ENCODE assay signal across 30 mouse cellular contexts in the genomic region with DNA sequence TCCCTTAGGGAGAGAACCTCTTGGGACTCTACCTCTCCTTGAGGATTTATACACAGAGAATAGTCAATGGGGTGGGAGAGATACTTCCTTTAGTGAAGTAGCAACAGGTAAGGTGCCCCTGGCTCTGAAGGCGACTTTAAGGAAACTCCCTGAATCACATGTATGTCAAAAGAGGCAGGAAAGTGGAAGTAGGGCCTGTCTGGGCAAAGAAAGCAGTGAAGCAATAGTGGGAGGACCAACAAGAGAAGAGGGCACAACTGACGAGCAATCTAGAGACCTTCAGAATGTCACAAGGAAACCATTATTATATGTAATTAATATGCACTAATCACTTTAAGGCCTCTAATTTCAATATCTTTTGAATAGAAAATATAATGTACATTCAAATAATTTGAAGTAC. TPM values are rescaled to one million over a fixed set of nuclear protein-coding genes. Genes with fewer than 3 reads are reported as not detected.
"Had no signal": no experiment of that assay in that cellular context is flagged by ENCODE, and none has a peak within 500 bp of the region (broad histone marks: within the 10 kb centered on the region; RNA-seq: fewer than 3 reads in every experiment).

No protein-coding gene starts in this region.

- H3K9me3 ChIP-seq: kidney, embryonic 15.5 days; limb, embryonic 10.5 days; limb, embryonic 13.5 days; liver, embryonic 12.5 days; liver, embryonic 15.5 days; lung, embryonic 15.5 days had no signal

- DNase-seq: kidney, adult 11 months; kidney, adult 8-10 months; kidney, postnatal 14 days; kidney, postnatal 4 days; liver; lung, postnatal 14 days; midbrain, embryonic 14.5 days; right cerebral cortex, adult 18-20 months; right cerebral cortex, postnatal 14 days; right cerebral cortex, postnatal 4 days; thymus, adult 2 months; thymus, postnatal 14 days; thymus, postnatal 4 days had no signal

- H3K4me2 ChIP-seq: kidney, embryonic 15.5 days; limb, embryonic 13.5 days; liver, embryonic 12.5 days; liver, embryonic 15.5 days; lung, embryonic 15.5 days; midbrain, embryonic 11.5 days had no signal

- H3K4me3 ChIP-seq: kidney, embryonic 15.5 days; limb, embryonic 10.5 days; limb, embryonic 13.5 days; liver, embryonic 12.5 days; liver, embryonic 15.5 days; lung, embryonic 15.5 days had no signal

- ATAC-seq: liver, embryonic 12.5 days had no signal

- H3K27ac ChIP-seq: kidney, embryonic 15.5 days; limb, embryonic 10.5 days; limb, embryonic 13.5 days; liver, embryonic 12.5 days; liver, embryonic 15.5 days; lung, embryonic 15.5 days; macrophage; stomach, postnatal 0 days had no signal

- H3K36me3 ChIP-seq: kidney, embryonic 15.5 days; limb, embryonic 10.5 days; limb, embryonic 13.5 days; liver, embryonic 12.5 days; liver, embryonic 15.5 days; lung, embryonic 15.5 days had no signal

- H3K9ac ChIP-seq: kidney, embryonic 15.5 days; limb, embryonic 13.5 days; liver, embryonic 12.5 days; liver, embryonic 15.5 days; lung, embryonic 15.5 days had no signal

- H3K27me3 ChIP-seq: kidney, embryonic 15.5 days; limb, embryonic 13.5 days; liver, embryonic 12.5 days; liver, embryonic 15.5 days; lung, embryonic 15.5 days had no signal

- H3K4me1 ChIP-seq: kidney, embryonic 15.5 days; limb, embryonic 10.5 days; limb, embryonic 13.5 days; liver, embryonic 12.5 days; liver, embryonic 15.5 days; lung, embryonic 15.5 days had no signal

RNA-seq across cellular contexts. Expression of a gene that starts 25.4 kb away (rescaled TPM):
- total RNA-seq: left cerebral cortex, adult 8-10 months; left cerebral cortex, postnatal 14 days had no signal
- polyA plus RNA-seq: kidney, embryonic 15.5 days; limb, embryonic 10.5 days; liver, embryonic 12.5 days; liver, embryonic 15.5 days; macrophage; midbrain, embryonic 11.5 days; midbrain, embryonic 14.5 days had no signal

RNA-seq across cellular contexts. Expression of a gene that starts 39.5 kb away (rescaled TPM):
- total RNA-seq: layer of hippocampus, adult 18-20 months; layer of hippocampus, postnatal 14 days; left cerebral cortex, adult 8-10 months; left cerebral cortex, postnatal 14 days; megakaryocyte-erythroid progenitor cell, adult 5-6 weeks; midbrain, postnatal 0 days had no signal
- polyA plus RNA-seq: kidney, embryonic 15.5 days; limb, embryonic 10.5 days; limb, embryonic 13.5 days; macrophage; midbrain, embryonic 11.5 days; midbrain, embryonic 14.5 days; midbrain, postnatal 0 days; neural tube, embryonic 11.5 days; neural tube, embryonic 14.5 days had no signal
